Mouse (Mus musculus) hindbrain, embryonic 11.5 days (tissue): ENCODE measurements around the gene Acaca. TPM values are rescaled to one million over a fixed set of nuclear protein-coding genes. Genes with fewer than 3 reads are reported as not detected.

Source experiments
- ATAC-seq: fragments of 200-750 bp; cut with Nextera tagmentation; 2 replicates; pipeline ENCODE4 v1.8.0; 2017; ENCODE audit warnings: mild to moderate bottlenecking, moderate TSS enrichment, moderate library complexity; ENCODE audit not compliant: low FRiP score
- DNase-seq: peaks from one replicate; pipeline ENCODE4 v3.0.0-alpha.2; 2015; ENCODE audit warnings: low spot score
- H3K27ac ChIP-seq: fragments of 300-500 bp; sonication (generic); 2 replicates; pipeline ENCODE4 v1.5.1; 2014; ENCODE audit warnings: mild to moderate bottlenecking, low read depth, low read length
- H3K27me3 ChIP-seq: fragments of 300-500 bp; sonication (generic); 2 replicates; pipeline ENCODE4 v1.6.1; 2014; ENCODE audit warnings: mild to moderate bottlenecking, low read length, moderate library complexity, mixed read lengths; ENCODE audit not compliant: control insufficient read depth, insufficient read depth
- H3K36me3 ChIP-seq: fragments of 300-500 bp; sonication (generic); 2 replicates; pipeline ENCODE4 v1.6.1; 2014; ENCODE audit warnings: mild to moderate bottlenecking, low read length, moderate library complexity, mixed read lengths; ENCODE audit not compliant: control insufficient read depth, insufficient read depth
- H3K4me1 ChIP-seq: fragments of 300-500 bp; sonication (generic); replicated peaks from 2 replicates; pipeline ENCODE4 v1.6.1; 2014; ENCODE audit warnings: low read length, mixed read lengths; ENCODE audit not compliant: control insufficient read depth, insufficient read depth
- H3K4me2 ChIP-seq: fragments of 300-500 bp; sonication (generic); replicated peaks from 2 replicates; pipeline ENCODE4 v1.6.1; 2014; ENCODE audit warnings: mild to moderate bottlenecking, low read depth, low read length
- H3K4me3 ChIP-seq: fragments of 300-500 bp; sonication (generic); 2 replicates; pipeline ENCODE4 v1.5.1; 2014; ENCODE audit warnings: low read depth, low read length
- H3K9ac ChIP-seq: fragments of 300-500 bp; sonication (generic); 2 replicates; pipeline ENCODE4 v1.6.1; 2014; ENCODE audit warnings: low read depth, low read length
- H3K9me3 ChIP-seq: fragments of 300-500 bp; sonication (generic); 2 replicates; pipeline ENCODE4 v1.6.1; 2016; ENCODE audit warnings: low read length; ENCODE audit not compliant: control insufficient read depth
- WGBS: fragments of 180-500 bp; shearing (Covaris S2); extraction: QIAGEN DNeasy Blood & Tissue Kit; methylation state at CpG from one replicate; pipeline ENCODE4 v1.1.7; 2014; 5-methylcytosine and 5-hydroxymethylcytosine counted together
- polyA plus RNA-seq: library from polyadenylated mRNA; unstranded; fragments of >200 nt; fragmentation: Nextera tagmentation; extraction: Ambion mirVana; gene quantifications from 2 replicates; pipeline ENCODE4 v1.2.1, GENCODE M21; 2014

The Acaca gene
- polyA plus RNA-seq, 1 experiment from 2014 or later = 35.3 TPM

- DNase-seq = no peak
- Histone ChIP-seq H3K9me3 (no peaks in the 10 kb centered on the region), H3K9ac (no peak overlapping the region), H3K4me2 (no peak overlapping the region), H3K27me3 (no peaks in the 10 kb centered on the region), H3K36me3 (no peaks in the 10 kb centered on the region), H3K4me3 (no peak overlapping the region), H3K27ac (no peak overlapping the region), H3K4me1 (no peaks in the 10 kb centered on the region; the same call in 1 of the 2 replicates)
- WGBS = 95% methylated on average over 6 of the region's 6 CpGs
- ATAC-seq = no peak
Measured at GRCm38 (mm10) chr11:84420779-84421178, 291.3 kb downstream of the Acaca start.

- Histone ChIP-seq H3K36me3 (no peaks in the 10 kb centered on the region), H3K27me3 (no peaks in the 10 kb centered on the region), H3K4me1 (no peaks in the 10 kb centered on the region; the same call in 1 of the 2 replicates), H3K4me3 (no peak overlapping the region), H3K4me2 (no peak overlapping the region), H3K9ac (no peak overlapping the region), H3K9me3 (no peaks in the 10 kb centered on the region), H3K27ac (no peak overlapping the region; the same call in 1 of the 2 replicates)
- WGBS = 63% methylated on average over 13 of the region's 13 CpGs
- ATAC-seq = no peak
- no peak for DNase-seq
Measured at GRCm38 (mm10) chr11:84425736-84426632, 296.5 kb downstream of the Acaca start.

- peaks cover 2% of the 10 kb centered on the region; the same call in 1 of the 2 replicates for H3K4me1 ChIP-seq
- no peak overlapping the region for H3K9ac ChIP-seq
- H3K9me3 ChIP-seq = no peaks in the 10 kb centered on the region
- H3K4me3 ChIP-seq = no peak overlapping the region
- no peak overlapping the region for H3K4me2 ChIP-seq
- H3K27ac ChIP-seq = no peak overlapping the region
- H3K27me3 ChIP-seq = no peaks in the 10 kb centered on the region
- no peak for DNase-seq
- ATAC-seq = no peak
- no peaks in the 10 kb centered on the region for H3K36me3 ChIP-seq
- WGBS = 87% methylated on average over 5 of the region's 5 CpGs
Measured at GRCm38 (mm10) chr11:84426633-84426998, 297.1 kb downstream of the Acaca start.

GRCm38 (mm10) chr11:84429581-84429980 lies 300.1 kb downstream of the Acaca start:
- ATAC-seq = peak; percentile 70; the same call in 1 of the 2 replicates

GRCm38 (mm10) chr11:84430336-84430735 lies 300.9 kb downstream of the Acaca start:
- ATAC-seq (no peak), DNase-seq (no peak)
- Histone ChIP-seq H3K36me3 (no peaks in the 10 kb centered on the region), H3K9me3 (no peaks in the 10 kb centered on the region), H3K4me2 (no peak overlapping the region), H3K4me3 (no peak overlapping the region), H3K27ac (no peak overlapping the region), H3K9ac (no peak overlapping the region), H3K27me3 (no peaks in the 10 kb centered on the region), H3K4me1 (peaks cover 2% of the 10 kb centered on the region; the same call in 1 of the 2 replicates)
- WGBS = 85% methylated on average over 4 of the region's 4 CpGs

More at GRCm38 (mm10) chr11:84429581-84429980, 300.1 kb downstream of the Acaca start:
- Histone ChIP-seq H3K36me3 (no peaks in the 10 kb centered on the region), H3K27ac (no peak overlapping the region), H3K9ac (no peak overlapping the region), H3K4me1 (peaks cover 2% of the 10 kb centered on the region; the same call in 1 of the 2 replicates), H3K4me3 (no peak overlapping the region), H3K27me3 (no peaks in the 10 kb centered on the region), H3K9me3 (no peaks in the 10 kb centered on the region), H3K4me2 (no peak overlapping the region)
- peak; percentile 77 for DNase-seq
- 43% methylated on average over 1 of the region's 1 CpGs for WGBS

GRCm38 (mm10) chr11:84434879-84435278 lies 305.4 kb downstream of the Acaca start:
- Histone ChIP-seq H3K4me3 (no peak overlapping the region), H3K4me1 (0 out of 2 replicates have a peak, but pooled peaks cover 2% of the 10 kb centered on the region), H3K27me3 (no peaks in the 10 kb centered on the region), H3K9me3 (no peaks in the 10 kb centered on the region), H3K27ac (no peak overlapping the region), H3K36me3 (no peaks in the 10 kb centered on the region), H3K9ac (no peak overlapping the region), H3K4me2 (no peak overlapping the region)
- DNase-seq = no peak
- no peak for ATAC-seq
- WGBS = 67% methylated on average over 6 of the region's 6 CpGs

- Histone ChIP-seq H3K4me1 (no peaks in the 10 kb centered on the region), H3K4me2 (no peak overlapping the region), H3K27ac (no peak overlapping the region), H3K9me3 (no peaks in the 10 kb centered on the region), H3K9ac (no peak overlapping the region), H3K36me3 (no peaks in the 10 kb centered on the region), H3K4me3 (no peak overlapping the region), H3K27me3 (no peaks in the 10 kb centered on the region)
- no peak for DNase-seq
- ATAC-seq = no peak
- WGBS = 98% methylated on average over 3 of the region's 3 CpGs
Measured at GRCm38 (mm10) chr11:84440402-84440801, 310.9 kb downstream of the Acaca start.

- Histone ChIP-seq H3K27ac (no peak overlapping the region), H3K9me3 (no peaks in the 10 kb centered on the region), H3K4me2 (no peak overlapping the region), H3K4me1 (no peaks in the 10 kb centered on the region), H3K36me3 (no peaks in the 10 kb centered on the region), H3K9ac (no peak overlapping the region), H3K4me3 (no peak overlapping the region), H3K27me3 (no peaks in the 10 kb centered on the region)
- no peak for DNase-seq
- ATAC-seq = no peak
- 89% methylated on average over 4 of the region's 4 CpGs for whole genome bisulfite sequencing
Measured at GRCm38 (mm10) chr11:84442554-84443331, 313.3 kb downstream of the Acaca start.
